ENCODE assay signal across 18 mouse cellular contexts in the genomic region with DNA sequence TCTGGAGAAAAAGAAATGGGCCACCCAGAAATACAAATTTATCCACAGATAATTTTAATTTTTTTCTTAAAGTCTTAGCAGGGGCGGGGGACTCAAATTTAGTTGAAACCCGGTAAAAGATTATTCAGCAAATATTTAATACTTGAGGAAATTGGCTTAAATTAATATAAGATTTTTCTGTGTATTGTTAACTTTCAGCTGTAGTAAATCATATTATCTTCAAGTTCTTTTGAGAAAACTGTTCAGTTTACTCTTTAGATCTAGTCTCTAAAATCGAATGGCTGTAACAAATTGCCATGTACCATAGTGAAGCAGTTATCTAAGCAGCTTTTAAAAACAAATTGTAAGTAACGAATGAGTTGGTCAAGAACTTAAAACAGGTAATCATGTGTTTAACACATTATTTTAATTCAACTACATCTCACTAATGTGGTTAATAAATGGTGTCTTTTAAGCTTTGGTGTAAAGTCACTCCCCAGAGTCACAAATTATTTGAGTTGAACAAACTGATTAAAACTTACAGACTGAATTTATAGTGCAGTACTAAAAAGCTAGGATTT. TPM values are rescaled to one million over a fixed set of nuclear protein-coding genes. Genes with fewer than 3 reads are reported as not detected.
DNase-seq lines count a peak whose midpoint lies in the region; ATAC-seq and TF ChIP-seq lines count a peak whose summit lies in the region.
"Had no signal": no experiment of that assay in that cellular context is flagged by ENCODE, and none has a peak within 500 bp of the region (broad histone marks: within the 10 kb centered on the region; RNA-seq: fewer than 3 reads in every experiment).

No protein-coding gene starts in this region.

- H3K4me1 ChIP-seq in forebrain, postnatal 0 days (ENCODE audit: insufficient read depth): no peaks in the 10 kb centered on the region
- peaks cover 13% of the 10 kb centered on the region for H3K4me1 ChIP-seq in forebrain, embryonic 16.5 days (replicated peaks; ENCODE audit: control insufficient read depth, insufficient read depth, low read length)
- H3K4me1 ChIP-seq in midbrain, embryonic 10.5 days: peaks cover 42% of the 10 kb centered on the region
- peaks cover 10% of the 10 kb centered on the region for H3K4me1 ChIP-seq in midbrain, embryonic 16.5 days (ENCODE audit: control insufficient read depth, insufficient read depth, low read length)
- H3K4me1 ChIP-seq in embryonic facial prominence, embryonic 11.5 days (ENCODE audit: control insufficient read depth, insufficient read depth, low read length): no peaks in the 10 kb centered on the region
- H3K4me1 ChIP-seq: lung, embryonic 15.5 days had no signal

- 25% methylated on average over 4 of the region's 4 CpGs for WGBS in forebrain, postnatal 0 days
- 13% methylated on average over 4 of the region's 4 CpGs for WGBS in forebrain, embryonic 16.5 days
- 5% methylated on average over 4 of the region's 4 CpGs for WGBS in midbrain, embryonic 10.5 days
- 14% methylated on average over 4 of the region's 4 CpGs for WGBS in midbrain, embryonic 16.5 days
- WGBS in embryonic facial prominence, embryonic 11.5 days: 3% methylated on average over 4 of the region's 4 CpGs

- no peak overlapping the region for H3K4me2 ChIP-seq in forebrain, postnatal 0 days (ENCODE audit: low read depth)
- H3K4me2 ChIP-seq in forebrain, embryonic 16.5 days (ENCODE audit: low read length): no peak overlapping the region
- H3K4me2 ChIP-seq in midbrain, embryonic 16.5 days (ENCODE audit: low read length): no peak overlapping the region
- H3K4me2 ChIP-seq in embryonic facial prominence, embryonic 11.5 days (ENCODE audit: low read depth, low read length): no peak overlapping the region

- no peak for TF ChIP-seq CTCF in forebrain, postnatal 0 days (IDR thresholded peaks at IDR 0.05; ENCODE audit: low read depth)
- no peak for TF ChIP-seq CTCF in layer of hippocampus, adult 2 months (conservative IDR thresholded peaks at IDR 0.05)

- peak; percentile 51 for DNase-seq in forebrain, postnatal 0 days
- DNase-seq in midbrain, embryonic 10.5 days (ENCODE audit: low spot score): no peak
- peak; percentile 11 for DNase-seq in embryonic facial prominence, embryonic 11.5 days (ENCODE audit: low spot score)
- DNase-seq in naive thymus-derived CD4-positive, alpha-beta T cell, adult 2 months (ENCODE audit: low read depth): peak; percentile 62
- DNase-seq in T-cell, adult 2 months (ENCODE audit: low spot score): no peak
- no peak for DNase-seq in layer of hippocampus, adult 2 months (ENCODE audit: low spot score in 2 of 2)
- DNase-seq: adrenal gland, postnatal 36 days; cerebellum, adult 9-11 months; gastrocnemius, adult 2 months; kidney, adult 8-10 months had no signal

- H3K36me3 ChIP-seq in forebrain, postnatal 0 days (ENCODE audit: insufficient read depth): no peaks in the 10 kb centered on the region
- no peaks in the 10 kb centered on the region for H3K36me3 ChIP-seq in forebrain, embryonic 16.5 days (ENCODE audit: control insufficient read depth, insufficient read depth)
- no peaks in the 10 kb centered on the region for H3K36me3 ChIP-seq in midbrain, embryonic 10.5 days
- no peaks in the 10 kb centered on the region for H3K36me3 ChIP-seq in midbrain, embryonic 16.5 days (ENCODE audit: control insufficient read depth, insufficient read depth, low read length)
- H3K36me3 ChIP-seq in embryonic facial prominence, embryonic 11.5 days (replicated peaks; ENCODE audit: control insufficient read depth, insufficient read depth, low read depth, low read length): no peaks in the 10 kb centered on the region
- H3K36me3 ChIP-seq: limb, embryonic 12.5 days; lung, embryonic 15.5 days had no signal

- H3K9ac ChIP-seq in forebrain, postnatal 0 days: no peak overlapping the region
- H3K9ac ChIP-seq in forebrain, embryonic 16.5 days (replicated peaks; ENCODE audit: low read depth, low read length): no peak overlapping the region
- no peak overlapping the region for H3K9ac ChIP-seq in midbrain, embryonic 16.5 days (ENCODE audit: low read depth, low read length)
- no peak overlapping the region for H3K9ac ChIP-seq in embryonic facial prominence, embryonic 11.5 days (replicated peaks; ENCODE audit: low read length)
- H3K9ac ChIP-seq: hindbrain, embryonic 14.5 days had no signal

- H3K4me3 ChIP-seq in forebrain, postnatal 0 days (ENCODE audit: low read depth, low read length): no peak overlapping the region
- H3K4me3 ChIP-seq in forebrain, embryonic 16.5 days (replicated peaks; ENCODE audit: low read length): no peak overlapping the region
- peak overlapping the region; percentile 99 for H3K4me3 ChIP-seq in midbrain, embryonic 10.5 days
- H3K4me3 ChIP-seq in midbrain, embryonic 16.5 days (ENCODE audit: low read depth, low read length): no peak overlapping the region
- no peak overlapping the region for H3K4me3 ChIP-seq in embryonic facial prominence, embryonic 11.5 days (ENCODE audit: low read depth, low read length)
- no peak overlapping the region for H3K4me3 ChIP-seq in layer of hippocampus, adult 2 months
- H3K4me3 ChIP-seq: gastrocnemius, adult 2 months; heart, adult 2 months had no signal

- no peaks in the 10 kb centered on the region for H3K9me3 ChIP-seq in forebrain, postnatal 0 days (ENCODE audit: low read length)
- no peaks in the 10 kb centered on the region for H3K9me3 ChIP-seq in forebrain, embryonic 16.5 days (ENCODE audit: control insufficient read depth, low read length)
- no peaks in the 10 kb centered on the region for H3K9me3 ChIP-seq in midbrain, embryonic 10.5 days (replicated peaks)
- H3K9me3 ChIP-seq in midbrain, embryonic 16.5 days (replicated peaks; ENCODE audit: control insufficient read depth, low read length, poor library complexity, severe bottlenecking): no peaks in the 10 kb centered on the region
- no peaks in the 10 kb centered on the region for H3K9me3 ChIP-seq in embryonic facial prominence, embryonic 11.5 days (replicated peaks; ENCODE audit: control insufficient read depth, low read length)
- H3K9me3 ChIP-seq: limb, embryonic 12.5 days; lung, embryonic 15.5 days had no signal

- no peak for ATAC-seq in forebrain, postnatal 0 days
- no peak for ATAC-seq in forebrain, embryonic 16.5 days
- ATAC-seq in midbrain, embryonic 16.5 days: no peak
- ATAC-seq in embryonic facial prominence, embryonic 11.5 days (replicated peaks; ENCODE audit: insufficient number of reproducible peaks, low FRiP score, low TSS enrichment, low read depth): no peak

- peaks cover 12% of the 10 kb centered on the region; the same call in 1 of the 2 replicates for H3K27me3 ChIP-seq in forebrain, postnatal 0 days (ENCODE audit: insufficient read depth, low read length)
- no peaks in the 10 kb centered on the region for H3K27me3 ChIP-seq in forebrain, embryonic 16.5 days (replicated peaks; ENCODE audit: control insufficient read depth, insufficient read depth, low read length)
- H3K27me3 ChIP-seq in midbrain, embryonic 10.5 days (ENCODE audit: low read depth, poor library complexity, severe bottlenecking): no peaks in the 10 kb centered on the region
- H3K27me3 ChIP-seq in midbrain, embryonic 16.5 days (ENCODE audit: control insufficient read depth, insufficient read depth, low read depth, low read length): peaks cover 2% of the 10 kb centered on the region; the same call in 1 of the 2 replicates
- no peaks in the 10 kb centered on the region for H3K27me3 ChIP-seq in embryonic facial prominence, embryonic 11.5 days (ENCODE audit: control insufficient read depth, insufficient read depth, low read length)
- H3K27me3 ChIP-seq: limb, embryonic 12.5 days had no signal

- H3K27ac ChIP-seq in forebrain, postnatal 0 days (ENCODE audit: low read depth, low read length): no peak overlapping the region
- H3K27ac ChIP-seq in forebrain, embryonic 16.5 days (ENCODE audit: low read length): no peak overlapping the region
- H3K27ac ChIP-seq in midbrain, embryonic 10.5 days (replicated peaks): peak overlapping the region; percentile 100
- H3K27ac ChIP-seq in midbrain, embryonic 16.5 days (ENCODE audit: low read length): no peak overlapping the region
- H3K27ac ChIP-seq in embryonic facial prominence, embryonic 11.5 days (replicated peaks; ENCODE audit: low read depth, low read length): no peak overlapping the region
- no peak overlapping the region for H3K27ac ChIP-seq in layer of hippocampus, adult 2 months
- H3K27ac ChIP-seq: gastrocnemius, adult 2 months; heart, adult 2 months; hindbrain, embryonic 14.5 days; lung, embryonic 15.5 days had no signal

RNA-seq across cellular contexts. Expression of a gene that starts 4.3 kb away (rescaled TPM):
- 9.1 and 12.8 TPM in 2 replicates for total RNA-seq in forebrain, postnatal 0 days (2014; rRNA removed)
- 12.3 and 13.5 TPM in 2 replicates for polyA plus RNA-seq in forebrain, postnatal 0 days (2015; fragmentation: Nextera tagmentation; extraction: Ambion mirVana)
- polyA plus RNA-seq in forebrain, embryonic 16.5 days (2015; fragmentation: Nextera tagmentation; extraction: Ambion mirVana): 34.1 and 39.0 TPM in 2 replicates
- polyA plus RNA-seq in midbrain, embryonic 10.5 days (2016; fragmentation: Nextera tagmentation; extraction: Ambion mirVana): 134 and 148 TPM in 2 replicates
- 17.1 and 24.0 TPM in 2 replicates for polyA plus RNA-seq in midbrain, embryonic 16.5 days (2015; fragmentation: Nextera tagmentation; extraction: Ambion mirVana)
- polyA plus RNA-seq in embryonic facial prominence, embryonic 11.5 days (2014; fragmentation: Nextera tagmentation; extraction: Ambion mirVana): 138 and 149 TPM in 2 replicates
- not detected for total RNA-seq in layer of hippocampus, adult 2 months (2021)
- total RNA-seq: heart, adult 2 months; layer of hippocampus, adult 18-20 months; left cerebral cortex, adult 18-20 months had no signal
- polyA plus RNA-seq: heart, adult 2 months had no signal

RNA-seq across cellular contexts. Expression of a gene that starts 44.8 kb away (rescaled TPM):
- total RNA-seq in forebrain, postnatal 0 days (2014; rRNA removed): 75.7 and 81.7 TPM in 2 replicates
- 43.5 and 45.9 TPM in 2 replicates for polyA plus RNA-seq in forebrain, postnatal 0 days (2015; fragmentation: Nextera tagmentation; extraction: Ambion mirVana)
- 154 and 163 TPM in 2 replicates for polyA plus RNA-seq in forebrain, embryonic 16.5 days (2015; fragmentation: Nextera tagmentation; extraction: Ambion mirVana)
- polyA plus RNA-seq in midbrain, embryonic 10.5 days (2016; fragmentation: Nextera tagmentation; extraction: Ambion mirVana): 121 and 126 TPM in 2 replicates
- polyA plus RNA-seq in midbrain, embryonic 16.5 days (2015; fragmentation: Nextera tagmentation; extraction: Ambion mirVana): 105 and 141 TPM in 2 replicates
- polyA plus RNA-seq in embryonic facial prominence, embryonic 11.5 days (2014; fragmentation: Nextera tagmentation; extraction: Ambion mirVana): 53.3 and 55.5 TPM in 2 replicates
- 10 to 100 TPM; 69.9 to 86.9 TPM for total RNA-seq in layer of hippocampus, adult 2 months (2021)

Comparison
In these comparisons a context has a peak if more than half of its experiments do, and no peak if none do; other contexts are left out.
1. DNase-seq: peak in forebrain, postnatal 0 days (single experiment), embryonic facial prominence, embryonic 11.5 days (single experiment) and naive thymus-derived CD4-positive, alpha-beta T cell, adult 2 months (single experiment); none in midbrain, embryonic 10.5 days (single experiment), T-cell, adult 2 months (single experiment) and layer of hippocampus, adult 2 months (0 of 2).